Mouse (Mus musculus) forebrain, postnatal 0 days (tissue): ENCODE measurements at regions not wholly inside any gene's neighbourhood (a gene's known extent, or its start where the extent isn't known, plus 50 kb on each side); places are given as distances from the start of the nearest gene placed in this dataset.
A peak's percentile ranks its signal among the peaks of the same experiment; 100 is the strongest.

ENCODE experiments used
- ATAC-seq: fragments of 200-750 bp; cut with Nextera tagmentation; 2 replicates; pipeline ENCODE4 v1.8.0; 2017; ENCODE audit warnings: mild to moderate bottlenecking, moderate library complexity
- DNase-seq: peaks from one replicate; pipeline ENCODE4 v3.0.0-alpha.2; 2015
- H3K27ac ChIP-seq: fragments of 300-500 bp; sonication (generic); 2 replicates; pipeline ENCODE4 v1.5.1; 2014; ENCODE audit warnings: low read depth, mild to moderate bottlenecking, antibody characterized with exemption, low read length, moderate library complexity, mixed read lengths
- H3K27me3 ChIP-seq: fragments of 300-500 bp; sonication (generic); 2 replicates; pipeline ENCODE4 v1.6.1; 2014; ENCODE audit warnings: mild to moderate bottlenecking, low read length, mixed read lengths; ENCODE audit not compliant: insufficient read depth
- H3K36me3 ChIP-seq: fragments of 300-500 bp; sonication (generic); 2 replicates; pipeline ENCODE4 v1.6.1; 2014; ENCODE audit warnings: mild to moderate bottlenecking, moderate library complexity; ENCODE audit not compliant: insufficient read depth
- H3K4me1 ChIP-seq: fragments of 300-500 bp; sonication (generic); 2 replicates; pipeline ENCODE4 v1.6.1; 2014; ENCODE audit warnings: antibody characterized with exemption; ENCODE audit not compliant: insufficient read depth
- H3K4me2 ChIP-seq: fragments of 300-500 bp; sonication (generic); 2 replicates; pipeline ENCODE4 v1.6.1; 2014; ENCODE audit warnings: low read depth, mild to moderate bottlenecking, moderate library complexity
- H3K4me3 ChIP-seq: fragments of 300-500 bp; sonication (generic); 2 replicates; pipeline ENCODE4 v1.5.1; 2014; ENCODE audit warnings: low read depth, low read length, mixed read lengths
- H3K9ac ChIP-seq: fragments of 300-500 bp; sonication (generic); 2 replicates; pipeline ENCODE4 v1.6.1; 2014; ENCODE audit warnings: mild to moderate bottlenecking
- H3K9me3 ChIP-seq: fragments of 300-500 bp; sonication (generic); 2 replicates; pipeline ENCODE4 v1.6.1; 2016; ENCODE audit warnings: low read length
- CTCF ChIP-seq: sonication (generic); IDR thresholded peaks from 2 replicates; pipeline ENCODE4 v1.5.1; 2016; ENCODE audit warnings: antibody characterized with exemption, control low read depth, low read depth
- WGBS: fragments of 180-500 bp; shearing (Covaris S2); extraction: QIAGEN DNeasy Blood & Tissue Kit; methylation state at CpG from one replicate; pipeline ENCODE4 v1.1.7; 2014; 5-methylcytosine and 5-hydroxymethylcytosine counted together

GRCm38 (mm10) chr4:27715696-27716095 lies 1097.2 kb upstream of the Epha7 start:
- TF ChIP-seq CTCF: no peak
- no peak overlapping the region for H3K4me3 ChIP-seq

GRCm38 (mm10) chr4:27727761-27728160 lies 1085.2 kb upstream of the Epha7 start:
- no peak overlapping the region for H3K4me3 ChIP-seq
- 92% methylated on average over 3 of the region's 3 CpGs for WGBS

More at GRCm38 (mm10) chr4:27715696-27716095, 1097.2 kb upstream of the Epha7 start:
- Histone ChIP-seq H3K9me3 (no peaks in the 10 kb centered on the region), H3K27ac (no peak overlapping the region), H3K9ac (no peak overlapping the region), H3K4me2 (no peak overlapping the region), H3K4me1 (no peaks in the 10 kb centered on the region), H3K36me3 (no peaks in the 10 kb centered on the region), H3K27me3 (no peaks in the 10 kb centered on the region)
- ATAC-seq: no peak
- DNase-seq: no peak

GRCm38 (mm10) chr4:27734143-27734542 lies 1078.8 kb upstream of the Epha7 start:
- H3K27me3 ChIP-seq: no peaks in the 10 kb centered on the region
- no peak overlapping the region for H3K9ac ChIP-seq
- no peaks in the 10 kb centered on the region for H3K9me3 ChIP-seq
- no peaks in the 10 kb centered on the region for H3K4me1 ChIP-seq
- H3K36me3 ChIP-seq: no peaks in the 10 kb centered on the region
- H3K4me2 ChIP-seq: no peak overlapping the region
- DNase-seq (no peak), ATAC-seq (no peak)
- no peak overlapping the region for H3K4me3 ChIP-seq
- no peak for TF ChIP-seq CTCF
- H3K27ac ChIP-seq: no peak overlapping the region

More at GRCm38 (mm10) chr4:27727761-27728160, 1085.2 kb upstream of the Epha7 start:
- Histone ChIP-seq H3K36me3 (no peaks in the 10 kb centered on the region), H3K27ac (no peak overlapping the region), H3K9ac (no peak overlapping the region), H3K4me1 (no peaks in the 10 kb centered on the region), H3K4me2 (no peak overlapping the region), H3K27me3 (no peaks in the 10 kb centered on the region), H3K9me3 (no peaks in the 10 kb centered on the region)
- ATAC-seq (no peak), DNase-seq (no peak)
- no peak for TF ChIP-seq CTCF

- no peak overlapping the region for H3K27ac ChIP-seq
- H3K4me1 ChIP-seq: no peaks in the 10 kb centered on the region
- no peaks in the 10 kb centered on the region for H3K36me3 ChIP-seq
- no peak for ATAC-seq
- no peak overlapping the region for H3K4me2 ChIP-seq
- H3K9me3 ChIP-seq: no peaks in the 10 kb centered on the region
- H3K27me3 ChIP-seq: no peaks in the 10 kb centered on the region
- TF ChIP-seq CTCF: no peak
- 53% methylated on average over 2 of the region's 2 CpGs for WGBS
- DNase-seq: peak; percentile 8
- no peak overlapping the region for H3K9ac ChIP-seq
- H3K4me3 ChIP-seq: no peak overlapping the region
Measured at GRCm38 (mm10) chr4:27781874-27782273, 1031.1 kb upstream of the Epha7 start.

- no peaks in the 10 kb centered on the region for H3K9me3 ChIP-seq
- H3K4me1 ChIP-seq: no peaks in the 10 kb centered on the region
- H3K4me2 ChIP-seq: no peak overlapping the region
- no peak for ATAC-seq
- TF ChIP-seq CTCF: no peak
- no peak overlapping the region for H3K9ac ChIP-seq
- no peak overlapping the region for H3K4me3 ChIP-seq
- H3K36me3 ChIP-seq: no peaks in the 10 kb centered on the region
- DNase-seq: no peak
- H3K27me3 ChIP-seq: no peaks in the 10 kb centered on the region
- no peak overlapping the region for H3K27ac ChIP-seq
- 50% methylated on average over 4 of the region's 4 CpGs for WGBS
Measured at GRCm38 (mm10) chr4:27787070-27787469, 1025.9 kb upstream of the Epha7 start.
